Mouse (Mus musculus): Measurements from ENCODE around the gene Prrc2b. TPM values are rescaled to one million over a fixed set of nuclear protein-coding genes. Genes with fewer than 3 reads are reported as not detected.

The Prrc2b gene
- polyA plus RNA-seq, 1 experiment, result 35.1 TPM

DNA sequence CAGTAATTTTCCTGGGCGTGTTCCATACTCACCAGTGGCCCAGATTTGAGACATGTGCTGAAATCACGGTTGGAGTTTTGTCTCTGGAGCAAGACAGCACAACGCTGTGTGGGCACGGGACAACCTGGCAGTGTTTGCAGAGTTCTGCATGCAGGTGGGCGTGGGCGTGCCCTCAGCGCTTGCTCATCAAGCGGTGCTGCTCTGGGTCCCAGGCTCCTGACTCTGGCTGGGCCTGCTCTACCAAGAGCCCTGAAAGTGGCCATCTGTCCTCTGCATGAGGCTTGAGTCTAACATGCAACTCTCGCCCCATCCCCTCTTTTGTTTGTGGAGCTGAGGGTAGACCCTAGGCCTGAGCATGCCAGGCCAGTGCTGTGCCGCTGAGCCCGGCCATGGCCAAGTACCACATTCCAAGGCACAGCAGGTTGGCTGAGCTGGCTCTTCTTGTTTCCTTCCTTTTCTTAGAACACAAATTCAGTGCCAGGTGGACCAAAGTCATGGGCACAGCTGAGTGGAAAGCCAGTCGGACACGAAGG is 36.2 kb downstream of the Prrc2b start:
- Histone ChIP-seq H3K27ac (ENCODE audit: insufficient read depth, low read length) (no peak overlapping the region), H3K36me3 (ENCODE audit: control insufficient read depth, insufficient read depth, low read length) (peaks cover 39% of the 10 kb centered on the region), H3K27me3 (ENCODE audit: control insufficient read depth, insufficient read depth, low read length) (no peaks in the 10 kb centered on the region), H3K4me3 (ENCODE audit: extremely low read depth, insufficient read depth, insufficient read length) (no peak overlapping the region), H3K4me1 (ENCODE audit: control insufficient read depth, insufficient read depth, insufficient read length) (no peaks in the 10 kb centered on the region; the same call in 1 of the 2 replicates)
- no peak for DNase-seq (ENCODE audit: low read depth in 1 of 2, low spot score in 2 of 2)
- 93% methylated on average over 13 of the region's 13 CpGs for WGBS
- TF ChIP-seq CTCF (IDR thresholded peaks at IDR 0.05; ENCODE audit: extremely low read depth, insufficient read depth, insufficient read length, insufficient replicate concordance) (no peak), POLR2A (IDR thresholded peaks at IDR 0.05; ENCODE audit: low read depth, low read length) (no peak)

DNA sequence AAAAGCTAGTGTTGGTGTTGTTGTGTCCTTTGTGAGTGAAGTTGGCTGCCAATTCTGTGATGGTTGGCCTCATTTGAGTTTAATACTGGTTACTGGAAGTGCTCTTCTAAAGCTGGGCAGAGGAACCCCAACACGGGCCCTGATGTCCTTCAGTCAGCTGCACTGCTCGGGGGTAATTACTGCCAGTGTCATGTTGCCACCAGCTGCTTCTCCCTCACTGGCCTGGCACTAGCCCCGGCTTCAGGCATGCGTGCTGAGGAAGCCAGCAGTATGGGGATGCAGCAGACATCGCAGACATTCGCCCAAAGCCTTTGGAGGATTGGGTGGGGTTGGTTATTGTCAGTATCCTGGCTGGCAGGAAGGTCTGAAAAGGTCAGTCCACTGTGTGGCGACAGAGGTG is 36.8 kb downstream of the Prrc2b start:
- no peaks in the 10 kb centered on the region; the same call in 1 of the 2 replicates for H3K4me1 ChIP-seq (ENCODE audit: control insufficient read depth, insufficient read depth, insufficient read length)
- no peak overlapping the region for H3K27ac ChIP-seq (ENCODE audit: insufficient read depth, low read length)
- DNase-seq (ENCODE audit: low read depth in 1 of 2, low spot score in 2 of 2), result no peak
- TF ChIP-seq CTCF (IDR thresholded peaks at IDR 0.05; ENCODE audit: extremely low read depth, insufficient read depth, insufficient read length, insufficient replicate concordance) (no peak), POLR2A (IDR thresholded peaks at IDR 0.05; ENCODE audit: low read depth, low read length) (no peak)
- no peak overlapping the region for H3K4me3 ChIP-seq (ENCODE audit: extremely low read depth, insufficient read depth, insufficient read length)
- no peaks in the 10 kb centered on the region for H3K27me3 ChIP-seq (ENCODE audit: control insufficient read depth, insufficient read depth, low read length)
- 93% methylated on average over 7 of the region's 7 CpGs for WGBS
- peaks cover 44% of the 10 kb centered on the region for H3K36me3 ChIP-seq (ENCODE audit: control insufficient read depth, insufficient read depth, low read length)

DNA sequence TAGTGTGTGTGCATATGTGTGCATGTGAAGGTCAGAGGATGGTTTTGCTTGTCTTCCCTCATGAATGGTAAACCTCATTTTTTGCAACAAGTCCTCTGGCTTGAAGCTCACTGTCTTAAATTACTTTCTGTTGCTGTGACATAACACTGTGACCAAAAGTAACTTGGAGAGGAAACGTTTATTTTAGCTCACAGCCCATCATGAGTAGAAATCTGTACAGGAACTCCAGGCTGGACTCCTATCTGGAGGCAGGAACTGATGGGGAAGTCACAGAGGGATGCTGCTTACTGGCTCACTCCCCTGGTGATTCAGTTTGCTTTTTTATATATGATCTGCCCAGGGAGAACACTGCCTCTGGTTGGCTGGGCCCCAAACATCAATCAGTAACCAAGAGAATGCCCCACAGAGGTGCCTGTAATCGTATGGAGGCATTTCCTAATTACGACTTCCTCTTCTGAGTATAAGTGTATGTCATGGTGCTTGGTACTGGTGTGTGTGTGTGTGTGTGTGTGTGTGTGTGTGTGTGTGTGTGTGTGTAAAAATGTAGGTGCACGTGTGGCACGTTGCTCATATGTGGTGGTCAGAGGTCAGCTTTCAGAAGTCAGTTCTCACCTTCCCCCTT is 38.3 kb downstream of the Prrc2b start:
- H3K27ac ChIP-seq (ENCODE audit: insufficient read depth, low read length), result no peak overlapping the region
- no peak for DNase-seq (ENCODE audit: low read depth in 1 of 2, low spot score in 2 of 2)
- H3K27me3 ChIP-seq (ENCODE audit: control insufficient read depth, insufficient read depth, low read length), result no peaks in the 10 kb centered on the region
- H3K4me1 ChIP-seq (ENCODE audit: control insufficient read depth, insufficient read depth, insufficient read length), result no peaks in the 10 kb centered on the region
- H3K36me3 ChIP-seq (ENCODE audit: control insufficient read depth, insufficient read depth, low read length), result peaks cover 42% of the 10 kb centered on the region
- TF ChIP-seq CTCF (IDR thresholded peaks at IDR 0.05; ENCODE audit: extremely low read depth, insufficient read depth, insufficient read length, insufficient replicate concordance), result no peak
- TF ChIP-seq POLR2A (IDR thresholded peaks at IDR 0.05; ENCODE audit: low read depth, low read length), result no peak
- 54% methylated on average over 5 of the region's 5 CpGs for WGBS
- H3K4me3 ChIP-seq (ENCODE audit: extremely low read depth, insufficient read depth, insufficient read length), result no peak overlapping the region

DNA sequence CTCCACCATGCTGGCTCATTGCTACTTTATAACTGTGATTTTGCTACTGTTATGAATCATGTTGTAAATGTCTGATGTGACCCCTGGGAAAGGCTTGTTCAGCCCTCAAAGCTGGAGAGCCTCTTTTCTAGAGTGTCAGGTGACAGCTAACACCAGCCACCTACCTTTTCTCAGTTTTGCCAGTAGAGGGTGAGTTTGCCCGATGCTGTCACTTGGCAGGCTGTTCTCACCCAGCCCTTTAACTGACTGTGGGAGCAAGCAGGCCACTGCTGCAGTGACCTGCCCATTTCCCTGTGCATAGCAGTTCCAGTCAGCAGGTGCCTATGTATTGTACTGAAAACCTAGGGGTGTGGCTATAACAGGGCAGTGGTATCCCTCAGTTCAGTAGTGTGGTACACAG is 39.7 kb downstream of the Prrc2b start:
- Histone ChIP-seq H3K4me1 (ENCODE audit: control insufficient read depth, insufficient read depth, insufficient read length) (no peaks in the 10 kb centered on the region), H3K4me3 (ENCODE audit: extremely low read depth, insufficient read depth, insufficient read length) (no peak overlapping the region), H3K27ac (ENCODE audit: insufficient read depth, low read length) (no peak overlapping the region), H3K36me3 (ENCODE audit: control insufficient read depth, insufficient read depth, low read length) (peaks cover 46% of the 10 kb centered on the region), H3K27me3 (ENCODE audit: control insufficient read depth, insufficient read depth, low read length) (no peaks in the 10 kb centered on the region)
- TF ChIP-seq CTCF (IDR thresholded peaks at IDR 0.05; ENCODE audit: extremely low read depth, insufficient read depth, insufficient read length, insufficient replicate concordance), result no peak
- no peak for TF ChIP-seq POLR2A (IDR thresholded peaks at IDR 0.05; ENCODE audit: low read depth, low read length)
- DNase-seq (ENCODE audit: low read depth in 1 of 2, low spot score in 2 of 2), result no peak
- 76% methylated on average over 1 of the region's 1 CpGs for WGBS

DNA sequence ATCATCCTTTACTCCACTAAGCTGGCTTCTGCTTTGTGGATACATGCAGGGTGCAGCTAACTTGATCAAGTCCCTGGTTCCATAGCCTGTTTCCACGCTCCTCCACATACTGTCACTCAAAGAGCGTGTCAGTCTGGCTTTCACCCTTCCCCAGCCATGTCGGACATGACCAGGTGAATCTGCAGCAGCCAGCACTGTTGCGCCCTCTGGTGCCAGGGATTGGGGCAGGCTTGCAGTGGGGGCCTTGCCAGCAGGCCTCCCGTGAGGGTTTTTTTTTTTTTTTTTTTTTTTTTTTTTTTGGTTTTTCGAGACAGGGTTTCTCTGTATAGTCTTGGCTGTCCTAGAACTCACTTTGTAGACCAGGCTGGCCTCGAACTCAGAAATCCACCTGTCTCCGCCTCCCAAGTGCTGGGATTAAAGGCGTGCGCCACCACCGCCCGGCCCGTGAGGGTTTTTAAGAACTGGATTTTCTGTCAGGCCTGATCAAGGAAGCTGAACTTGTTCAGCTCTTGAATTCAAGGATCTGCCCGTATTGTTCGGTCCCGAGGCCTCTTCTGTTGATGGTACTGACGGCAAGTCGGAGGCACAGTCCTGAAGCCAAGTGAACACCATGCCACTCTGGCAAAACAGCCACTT is 41.1 kb downstream of the Prrc2b start:
- DNase-seq (ENCODE audit: low read depth in 1 of 2, low spot score in 2 of 2), result peak; percentile 25 to 60
- Histone ChIP-seq H3K4me1 (ENCODE audit: control insufficient read depth, insufficient read depth, insufficient read length) (no peaks in the 10 kb centered on the region), H3K36me3 (ENCODE audit: control insufficient read depth, insufficient read depth, low read length) (peaks cover 50% of the 10 kb centered on the region), H3K27me3 (ENCODE audit: control insufficient read depth, insufficient read depth, low read length) (no peaks in the 10 kb centered on the region), H3K27ac (ENCODE audit: insufficient read depth, low read length) (no peak overlapping the region), H3K4me3 (ENCODE audit: extremely low read depth, insufficient read depth, insufficient read length) (no peak overlapping the region)
- WGBS, result 79% methylated on average over 17 of the region's 18 CpGs
- no peak for TF ChIP-seq POLR2A (IDR thresholded peaks at IDR 0.05; ENCODE audit: low read depth, low read length)
- peak; percentile 77; the same call in 1 of the 2 replicates for TF ChIP-seq CTCF (IDR thresholded peaks at IDR 0.05; ENCODE audit: extremely low read depth, insufficient read depth, insufficient read length, insufficient replicate concordance)

DNA sequence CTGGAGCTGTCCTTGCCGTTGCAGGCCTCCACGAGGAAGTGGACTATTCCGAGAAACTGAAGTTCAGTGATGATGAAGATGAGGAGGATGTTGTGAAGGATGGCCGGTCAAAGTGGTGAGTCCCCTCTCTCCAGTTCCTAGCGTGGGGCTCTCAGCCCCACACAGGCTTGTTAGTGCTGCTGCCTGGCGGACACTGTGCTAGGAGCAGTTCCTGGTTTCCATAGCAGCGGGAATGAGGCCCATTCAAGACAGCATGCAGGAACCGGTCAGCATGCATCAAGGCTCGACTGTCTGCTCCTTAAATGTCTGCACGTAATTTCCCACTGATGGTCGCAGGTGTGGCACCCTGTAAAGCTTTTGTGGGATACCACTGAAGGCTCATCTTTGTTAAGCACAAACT is 48.1 kb downstream of the Prrc2b start:
- no peaks in the 10 kb centered on the region for H3K27me3 ChIP-seq (ENCODE audit: control insufficient read depth, insufficient read depth, low read length)
- DNase-seq (ENCODE audit: low read depth in 1 of 2, low spot score in 2 of 2), result no peak
- H3K36me3 ChIP-seq (ENCODE audit: control insufficient read depth, insufficient read depth, low read length), result peaks cover 56% of the 10 kb centered on the region
- 89% methylated on average over 11 of the region's 11 CpGs for WGBS
- H3K4me3 ChIP-seq (ENCODE audit: extremely low read depth, insufficient read depth, insufficient read length), result no peak overlapping the region
- H3K27ac ChIP-seq (ENCODE audit: insufficient read depth, low read length), result no peak overlapping the region
- no peaks in the 10 kb centered on the region for H3K4me1 ChIP-seq (ENCODE audit: control insufficient read depth, insufficient read depth, insufficient read length)
- no peak for TF ChIP-seq CTCF (IDR thresholded peaks at IDR 0.05; ENCODE audit: extremely low read depth, insufficient read depth, insufficient read length, insufficient replicate concordance)
- no peak for TF ChIP-seq POLR2A (IDR thresholded peaks at IDR 0.05; ENCODE audit: low read depth, low read length)

DNA sequence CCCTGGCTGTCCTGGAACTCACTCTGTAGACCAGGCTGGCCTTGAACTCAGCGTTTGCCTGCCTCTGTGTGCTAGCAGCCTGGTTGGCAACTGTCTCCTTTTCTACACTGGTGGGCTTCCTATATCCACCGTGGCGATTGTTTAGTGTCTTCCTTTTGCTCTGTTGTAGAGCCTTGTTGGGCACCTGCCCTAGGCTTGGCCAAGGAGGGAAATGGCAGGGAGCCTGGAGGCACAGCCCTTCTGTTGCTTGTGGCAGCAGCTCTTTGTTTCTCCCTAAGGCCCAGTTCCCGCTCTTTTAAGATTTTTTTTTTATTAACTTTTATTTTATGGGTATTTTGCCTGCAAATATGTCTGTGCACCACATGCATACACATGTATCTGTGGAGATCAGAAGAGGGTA is 49.2 kb downstream of the Prrc2b start:
- no peak for DNase-seq (ENCODE audit: low read depth in 1 of 2, low spot score in 2 of 2)
- H3K36me3 ChIP-seq (ENCODE audit: control insufficient read depth, insufficient read depth, low read length), result peaks cover 52% of the 10 kb centered on the region
- no peak overlapping the region for H3K27ac ChIP-seq (ENCODE audit: insufficient read depth, low read length)
- H3K4me3 ChIP-seq (ENCODE audit: extremely low read depth, insufficient read depth, insufficient read length), result no peak overlapping the region
- no peaks in the 10 kb centered on the region for H3K27me3 ChIP-seq (ENCODE audit: control insufficient read depth, insufficient read depth, low read length)
- no peaks in the 10 kb centered on the region for H3K4me1 ChIP-seq (ENCODE audit: control insufficient read depth, insufficient read depth, insufficient read length)
- TF ChIP-seq CTCF (IDR thresholded peaks at IDR 0.05; ENCODE audit: extremely low read depth, insufficient read depth, insufficient read length, insufficient replicate concordance) (no peak), POLR2A (IDR thresholded peaks at IDR 0.05; ENCODE audit: low read depth, low read length) (no peak)
- 90% methylated on average over 4 of the region's 4 CpGs for WGBS

All from spleen, adult 2 months (tissue).